Mouse (Mus musculus) heart, postnatal 0 days (tissue): ENCODE measurements around the gene Man2a1.

ENCODE experiments used
- CTCF ChIP-seq: IDR thresholded peaks from 2 replicates; pipeline ENCODE4 v1.5.1; 2016; ENCODE audit warnings: antibody characterized with exemption, control low read depth, low read depth
- EP300 ChIP-seq: IDR thresholded peaks from 2 replicates; pipeline ENCODE4 v1.6.1; 2016; ENCODE audit warnings: antibody characterized with exemption, low read depth

DNA sequence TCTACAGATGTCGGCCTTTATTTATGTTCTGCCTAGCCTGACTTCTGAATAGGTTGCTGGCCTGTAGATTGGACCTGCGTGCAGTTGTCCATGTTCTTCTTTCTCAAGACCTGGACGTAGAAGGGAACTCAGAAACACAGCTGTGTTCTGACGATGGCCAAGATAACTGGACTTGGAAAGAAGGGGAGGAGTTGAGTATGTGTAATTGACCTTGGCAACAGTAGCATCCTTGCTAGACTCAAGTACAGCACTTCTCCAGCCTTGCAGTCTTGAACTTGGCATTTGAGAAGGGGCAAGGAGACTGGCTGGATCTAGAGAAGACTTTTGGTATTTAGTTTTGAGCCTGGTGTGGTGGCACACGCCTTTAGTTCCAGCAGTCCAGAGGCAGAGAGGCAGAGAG lies 10.9 kb downstream of the Man2a1 start:
- TF ChIP-seq CTCF (no peak), EP300 (no peak)
